Mouse (Mus musculus): Measurements from ENCODE around the gene Hcfc1r1.

The Hcfc1r1 gene

GRCm38 (mm10) chr17:23675127-23675526 is 1.7 kb downstream of the Hcfc1r1 start:
- no peak for DNase-seq (ENCODE audit: low read depth, low spot score)

- no peak for DNase-seq (ENCODE audit: low read depth, low spot score)
Measured at GRCm38 (mm10) chr17:23675564-23676281, 2.3 kb downstream of the Hcfc1r1 start.

- DNase-seq (ENCODE audit: low read depth, low spot score): no peak
Measured at GRCm38 (mm10) chr17:23676473-23677031, 3.2 kb downstream of the Hcfc1r1 start.

- DNase-seq (ENCODE audit: low read depth, low spot score): peak; percentile 56
Measured at GRCm38 (mm10) chr17:23677236-23677679, 3.9 kb downstream of the Hcfc1r1 start, which contains the start of gene Tnfrsf12a. TSS of gene Tnfrsf12a (minus strand) at chr17:23677468.

GRCm38 (mm10) chr17:23679127-23679835 is 5.9 kb downstream of the Hcfc1r1 start, which contains the start of gene Cldn6:
TSS of gene Cldn6 (plus strand) at chr17:23679249.
- no peak for DNase-seq (ENCODE audit: low read depth, low spot score)

GRCm38 (mm10) chr17:23680336-23680735 is 6.9 kb downstream of the Hcfc1r1 start:
- no peak for DNase-seq (ENCODE audit: low read depth, low spot score)

GRCm38 (mm10) chr17:23681086-23681485 is 7.7 kb downstream of the Hcfc1r1 start:
- DNase-seq (ENCODE audit: low read depth, low spot score): no peak

- no peak for DNase-seq (ENCODE audit: low read depth, low spot score)
Measured at GRCm38 (mm10) chr17:23682092-23682491, 8.7 kb downstream of the Hcfc1r1 start.

GRCm38 (mm10) chr17:23682530-23682929 is 9.1 kb downstream of the Hcfc1r1 start:
- DNase-seq (ENCODE audit: low read depth, low spot score): no peak

- DNase-seq (ENCODE audit: low read depth, low spot score): no peak
Measured at GRCm38 (mm10) chr17:23683226-23683625, 9.8 kb downstream of the Hcfc1r1 start.

- DNase-seq (ENCODE audit: low read depth, low spot score): no peak
Measured at GRCm38 (mm10) chr17:23683856-23684672, 10.7 kb downstream of the Hcfc1r1 start, which contains the start of gene Cldn9. TSS of gene Cldn9 (minus strand) at chr17:23684026.

GRCm38 (mm10) chr17:23694491-23694890 is 21.1 kb downstream of the Hcfc1r1 start:
- no peak for DNase-seq (ENCODE audit: low read depth, low spot score)

- DNase-seq (ENCODE audit: low read depth, low spot score): no peak
Measured at GRCm38 (mm10) chr17:23695801-23696200, 22.4 kb downstream of the Hcfc1r1 start.

- no peak for DNase-seq (ENCODE audit: low read depth, low spot score)
Measured at GRCm38 (mm10) chr17:23699131-23700077, 26.0 kb downstream of the Hcfc1r1 start.

- DNase-seq (ENCODE audit: low read depth, low spot score): peak; percentile 78
Measured at GRCm38 (mm10) chr17:23700079-23700478, 26.7 kb downstream of the Hcfc1r1 start.

- no peak for DNase-seq (ENCODE audit: low read depth, low spot score)
Measured at GRCm38 (mm10) chr17:23703301-23703700, 29.9 kb downstream of the Hcfc1r1 start.

- no peak for DNase-seq (ENCODE audit: low read depth, low spot score)
Measured at GRCm38 (mm10) chr17:23704741-23705140, 31.3 kb downstream of the Hcfc1r1 start.

GRCm38 (mm10) chr17:23705525-23706104 is 32.2 kb downstream of the Hcfc1r1 start:
- no peak for DNase-seq (ENCODE audit: low read depth, low spot score)

GRCm38 (mm10) chr17:23706212-23706611 is 32.8 kb downstream of the Hcfc1r1 start:
- peak; percentile 72 for DNase-seq (ENCODE audit: low read depth, low spot score)

GRCm38 (mm10) chr17:23717003-23717402 is 43.6 kb downstream of the Hcfc1r1 start:
- DNase-seq (ENCODE audit: low read depth, low spot score): no peak
